Mouse (Mus musculus): ENCODE measurements around the gene Olfr1040.
"Not testable (repeated sequence)": the region's sequence is repeated elsewhere in the genome, so short reads cannot be mapped to it uniquely, and the experiment has no call there.

Gene Olfr1040

GRCm38 (mm10) chr2:86146632-86147031, at the start of gene Olfr1040:
Gene Olfr1040 (minus strand): TSS chr2:86146732.
- no peak for DNase-seq (ENCODE audit: low read depth, low spot score)

DNA sequence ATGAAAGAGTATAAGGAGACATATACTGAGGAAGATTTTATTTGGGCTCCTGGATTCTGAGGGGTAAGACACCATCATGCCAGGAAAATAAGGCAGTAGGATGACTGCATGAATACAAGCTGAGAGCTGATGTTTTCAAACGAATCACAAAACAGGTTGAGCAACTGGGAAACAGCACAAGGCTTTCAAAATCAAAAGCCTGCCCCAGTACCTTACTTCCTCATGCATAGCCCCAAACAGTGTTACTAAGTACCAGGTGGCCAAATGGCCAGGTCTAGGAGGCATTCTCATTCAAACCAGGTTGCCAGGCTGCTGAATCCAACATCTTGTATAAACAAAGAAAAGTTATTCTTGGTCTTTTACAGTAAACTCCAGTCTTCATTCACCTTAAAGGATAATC, 49.3 kb upstream of the Olfr1040 start:
- DNase-seq (ENCODE audit: low read depth, low spot score): no peak

GRCm38 (mm10) chr2:86185583-86185982, 39.1 kb upstream of the Olfr1040 start, which contains the start of gene Olfr52:
Gene Olfr52 (minus strand): TSS chr2:86185683.
- DNase-seq (ENCODE audit: low read depth, low spot score): no peak

DNA sequence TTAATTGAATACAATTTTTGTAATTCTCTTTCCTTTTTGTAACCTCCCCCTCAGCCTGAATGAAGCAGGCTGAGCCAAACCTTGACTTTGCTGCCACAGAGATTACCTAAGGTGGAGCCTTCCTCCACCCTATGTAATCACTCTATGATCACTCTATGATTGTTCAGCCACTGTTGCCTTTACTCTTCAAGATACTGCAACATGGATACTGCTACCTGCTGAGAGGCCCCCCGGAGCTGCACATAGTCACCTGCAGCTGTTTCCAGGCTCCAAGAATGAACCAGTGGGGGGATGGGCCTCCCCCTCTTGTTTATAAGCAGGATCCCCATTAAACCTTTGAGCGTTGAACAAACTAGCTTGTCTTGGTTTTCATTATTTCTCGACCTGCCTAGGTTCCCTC, 33.4 kb upstream of the Olfr1040 start:
- DNase-seq (ENCODE audit: low read depth, low spot score): no peak

- no peak for DNase-seq (ENCODE audit: low read depth, low spot score)
Measured at GRCm38 (mm10) chr2:86177720-86178119, 31.2 kb upstream of the Olfr1040 start, which contains the start of gene Olfr1044. Gene Olfr1044 (minus strand): TSS chr2:86177820.

DNA sequence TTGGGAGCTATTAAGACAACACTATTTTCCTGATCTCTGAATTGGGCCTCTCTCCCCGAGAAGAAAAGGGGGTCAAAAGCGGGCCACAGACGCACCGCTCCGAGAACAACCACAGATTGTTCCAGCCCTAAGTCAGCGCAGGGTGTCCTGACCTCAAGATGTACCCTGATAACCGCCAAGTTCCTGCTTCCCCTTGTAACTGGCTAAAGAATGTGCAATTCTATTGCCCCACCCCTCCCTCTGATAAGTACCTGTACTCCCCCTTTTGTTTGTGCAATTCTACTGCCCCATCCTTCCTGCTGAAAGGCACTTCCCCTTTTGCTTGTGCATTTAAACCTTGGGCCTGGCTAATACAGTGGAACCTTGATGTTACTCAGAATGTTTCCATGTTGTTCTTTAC, 28.9 kb upstream of the Olfr1040 start:
- not testable (repeated sequence) for DNase-seq (ENCODE audit: low read depth, low spot score)

DNA sequence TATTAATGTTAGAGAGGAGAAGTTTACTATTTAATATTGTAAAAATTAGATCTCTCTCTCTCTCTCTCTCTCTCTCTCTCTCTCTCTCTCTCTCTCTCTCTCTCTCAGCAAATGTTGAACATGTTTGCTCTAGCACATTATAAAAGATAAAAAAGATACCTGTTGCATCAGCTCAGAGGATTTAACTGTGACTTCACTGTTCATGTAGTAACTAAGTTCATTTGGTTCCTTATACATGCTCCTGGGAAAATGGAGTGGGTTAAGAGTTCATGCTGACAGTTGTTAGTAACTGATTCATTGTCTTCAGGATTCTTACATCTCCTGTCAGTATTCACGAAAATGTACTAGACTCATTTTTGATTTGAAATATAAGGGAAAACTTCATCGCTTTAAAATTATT, 20.9 kb upstream of the Olfr1040 start, which contains the start of gene Olfr1043:
Olfr1043 (minus strand) TSS at position 101 of the 400 bp plus-strand sequence.
- DNase-seq (ENCODE audit: low read depth, low spot score): no peak

DNA sequence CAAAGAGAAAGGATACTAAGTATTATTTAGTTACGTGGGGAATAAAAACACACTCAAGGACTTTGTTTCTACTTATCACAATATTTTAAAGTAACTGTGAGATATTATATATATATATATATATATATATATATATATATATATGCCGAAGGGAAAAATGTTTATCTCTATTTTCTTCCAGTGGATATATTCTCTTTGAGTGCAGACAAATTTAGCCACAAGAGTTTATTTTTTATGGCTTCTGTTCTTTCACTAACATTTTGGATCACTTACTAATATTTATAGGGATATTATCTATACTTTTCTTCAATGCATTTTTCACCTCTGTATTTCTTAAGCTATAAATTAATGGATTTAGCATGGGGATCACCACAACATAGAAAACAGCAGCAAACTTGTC, 15.2 kb upstream of the Olfr1040 start, which contains the start of gene Olfr1042:
Olfr1042 (minus strand) TSS at position 101 of the 400 bp plus-strand sequence.
- no peak for DNase-seq (ENCODE audit: low read depth, low spot score)

GRCm38 (mm10) chr2:86135828-86136227, 10.7 kb downstream of the Olfr1040 start, which contains the start of gene Olfr1039:
Gene Olfr1039 (minus strand): TSS chr2:86135928.
- DNase-seq (ENCODE audit: low read depth, low spot score): no peak

All from CD4-positive, CD25-positive, alpha-beta regulatory T cell, adult 2 months (primary cell).